Mouse (Mus musculus): ENCODE results near the gene Pold3. TPM values are rescaled to one million over a fixed set of nuclear protein-coding genes. Genes with fewer than 3 reads are reported as not detected.
A peak's percentile ranks its signal among the peaks of the same experiment; 100 is the strongest.

Gene Pold3
- polyA plus RNA-seq, 2 experiments, result 31.9 to 51.1 TPM

DNA sequence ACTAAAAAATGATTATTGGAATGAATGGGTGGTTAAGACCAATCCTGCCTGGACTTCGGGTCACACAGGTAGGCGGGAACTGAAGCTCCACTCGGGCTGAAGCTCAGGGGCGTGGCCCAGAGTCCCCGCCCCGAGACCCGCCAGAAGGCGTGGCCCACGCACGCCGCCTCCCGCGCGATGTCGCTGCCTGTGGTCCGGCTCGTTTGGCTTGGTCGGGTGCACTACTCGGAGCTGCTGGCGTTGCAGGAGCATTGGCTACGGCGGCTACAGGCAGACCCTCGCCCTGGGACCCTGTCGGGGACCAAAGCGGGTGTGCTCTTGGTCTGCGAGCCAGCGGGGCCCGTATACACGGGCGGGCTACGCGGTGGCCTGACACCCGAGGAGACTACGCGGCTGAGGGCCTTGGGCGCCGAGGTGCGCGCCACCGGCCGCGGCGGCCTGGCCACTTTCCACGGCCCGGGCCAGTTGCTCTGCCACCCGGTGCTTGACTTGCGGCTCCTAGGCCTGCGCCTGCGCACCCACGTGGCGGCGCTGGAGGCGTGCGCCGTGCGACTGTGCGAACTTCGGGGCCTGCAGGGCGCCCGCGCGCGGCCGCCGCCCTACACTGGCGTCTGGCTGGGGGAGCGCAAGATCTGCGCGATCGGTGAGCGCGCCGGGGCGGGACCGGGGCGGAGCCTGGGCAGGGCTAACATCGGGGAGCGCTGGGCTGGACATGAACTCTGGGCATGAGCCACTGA is 37.9 kb upstream of the Pold3 start, which contains the start of gene Lipt2:
Lipt2 (plus strand) TSS at position 173 of the 737 bp plus-strand sequence.
- peak; percentile 96 for ATAC-seq (ENCODE audit: insufficient read depth)
- H3K4me2 ChIP-seq (ENCODE audit: low read depth), result peak within 1 kb of the TSS; percentile 82
- TF ChIP-seq CTCF (IDR thresholded peaks at IDR 0.05; ENCODE audit: low read depth), result peak; percentile 39
- TF ChIP-seq EP300 (IDR thresholded peaks at IDR 0.05; ENCODE audit: low read depth), result no peak
- H3K36me3 ChIP-seq (replicated peaks; ENCODE audit: control insufficient read depth, insufficient read depth, low read depth), result no peaks in the 10 kb centered on the region
- peak within 1 kb of the TSS; percentile 64 to 66 for H3K4me3 ChIP-seq (ENCODE audit: insufficient read depth in 1 of 2, low read depth in 2 of 2, low read length in 2 of 2)
- no peaks in the 10 kb centered on the region for H3K9me3 ChIP-seq (ENCODE audit: control insufficient read depth, low read length)
- peaks cover 0 to 8% of the 10 kb centered on the region in 2 experiments; a peak in 3 of 4 replicates for H3K4me1 ChIP-seq (replicated peaks; ENCODE audit: control insufficient read depth in 2 of 2, insufficient read depth in 2 of 2, low read length in 1 of 2)
- no peaks in the 10 kb centered on the region for H3K27me3 ChIP-seq (ENCODE audit: control insufficient read depth, insufficient read depth, low read length)
- peak; percentile 70 to 76 (median 73) for DNase-seq (ENCODE audit: low read depth in 3 of 3, low spot score in 3 of 3)
- peak within 1 kb of the TSS; percentile 6 for H3K27ac ChIP-seq
- peak within 1 kb of the TSS; percentile 66 for H3K9ac ChIP-seq (replicated peaks)
- WGBS (ENCODE audit: insufficient replicate concordance), result under 1% methylated on average over 78 of the region's 78 CpGs

DNA sequence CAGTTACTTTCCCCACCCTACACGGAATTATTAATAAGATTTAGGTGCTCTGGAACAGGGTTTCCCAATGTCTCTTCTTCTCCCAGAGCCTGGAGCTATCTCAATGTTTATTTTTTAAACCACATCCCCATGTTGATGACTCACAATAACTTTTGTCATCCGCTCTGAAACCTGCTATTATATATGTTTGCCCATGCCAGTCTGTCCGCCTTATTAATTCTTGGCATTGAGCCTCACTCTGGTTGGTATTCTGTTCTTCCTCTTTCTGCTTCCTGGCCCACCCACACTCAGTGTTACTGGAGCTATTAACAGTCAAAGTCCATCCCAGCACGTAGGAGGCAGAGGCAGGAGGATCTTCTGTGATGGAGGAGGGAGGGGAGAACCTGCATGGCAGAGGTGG is 36.3 kb upstream of the Pold3 start:
- Histone ChIP-seq H3K4me2 (ENCODE audit: low read depth) (no peak overlapping the region), H3K4me3 (ENCODE audit: insufficient read depth in 1 of 2, low read depth in 2 of 2, low read length in 2 of 2) (no peak overlapping the region), H3K27me3 (ENCODE audit: control insufficient read depth, insufficient read depth, low read length) (no peaks in the 10 kb centered on the region), H3K9me3 (ENCODE audit: control insufficient read depth, low read length) (no peaks in the 10 kb centered on the region), H3K9ac (replicated peaks) (no peak overlapping the region), H3K4me1 (replicated peaks; ENCODE audit: control insufficient read depth in 2 of 2, insufficient read depth in 2 of 2, low read length in 1 of 2) (peaks cover 0 to 8% of the 10 kb centered on the region in 2 experiments; a peak in 3 of 4 replicates), H3K36me3 (replicated peaks; ENCODE audit: control insufficient read depth, insufficient read depth, low read depth) (no peaks in the 10 kb centered on the region), H3K27ac (no peak overlapping the region)
- TF ChIP-seq CTCF (IDR thresholded peaks at IDR 0.05; ENCODE audit: low read depth) (no peak), EP300 (IDR thresholded peaks at IDR 0.05; ENCODE audit: low read depth) (no peak)
- ATAC-seq (ENCODE audit: insufficient read depth), result no peak
- 52% methylated on average over 4 of the region's 4 CpGs for WGBS (ENCODE audit: insufficient replicate concordance)
- DNase-seq (ENCODE audit: low read depth in 3 of 3, low spot score in 3 of 3), result no peak

GRCm38 (mm10) chr7:100150626-100151025 is 29.3 kb upstream of the Pold3 start:
- 68% methylated on average over 11 of the region's 11 CpGs for WGBS (ENCODE audit: insufficient replicate concordance)
- no peak for TF ChIP-seq CTCF (IDR thresholded peaks at IDR 0.05; ENCODE audit: low read depth)
- no peak for TF ChIP-seq EP300 (IDR thresholded peaks at IDR 0.05; ENCODE audit: low read depth)
- Histone ChIP-seq H3K9me3 (ENCODE audit: control insufficient read depth, low read length) (no peaks in the 10 kb centered on the region), H3K4me2 (ENCODE audit: low read depth) (no peak overlapping the region), H3K27me3 (ENCODE audit: control insufficient read depth, insufficient read depth, low read length) (no peaks in the 10 kb centered on the region), H3K4me3 (ENCODE audit: insufficient read depth in 1 of 2, low read depth in 2 of 2, low read length in 2 of 2) (no peak overlapping the region), H3K4me1 (replicated peaks; ENCODE audit: control insufficient read depth in 2 of 2, insufficient read depth in 2 of 2, low read length in 1 of 2) (no peaks in the 10 kb centered on the region), H3K36me3 (replicated peaks; ENCODE audit: control insufficient read depth, insufficient read depth, low read depth) (no peaks in the 10 kb centered on the region), H3K9ac (replicated peaks) (no peak overlapping the region), H3K27ac (no peak overlapping the region)
- no peak for ATAC-seq (ENCODE audit: insufficient read depth)
- DNase-seq (ENCODE audit: low read depth in 3 of 3, low spot score in 3 of 3), result no peak

- Histone ChIP-seq H3K4me1 (replicated peaks; ENCODE audit: control insufficient read depth in 2 of 2, insufficient read depth in 2 of 2, low read length in 1 of 2) (no peaks in the 10 kb centered on the region), H3K9me3 (ENCODE audit: control insufficient read depth, low read length) (no peaks in the 10 kb centered on the region), H3K4me2 (ENCODE audit: low read depth) (no peak overlapping the region), H3K27me3 (ENCODE audit: control insufficient read depth, insufficient read depth, low read length) (no peaks in the 10 kb centered on the region), H3K36me3 (replicated peaks; ENCODE audit: control insufficient read depth, insufficient read depth, low read depth) (no peaks in the 10 kb centered on the region), H3K27ac (no peak overlapping the region), H3K4me3 (ENCODE audit: insufficient read depth in 1 of 2, low read depth in 2 of 2, low read length in 2 of 2) (no peak overlapping the region), H3K9ac (replicated peaks) (no peak overlapping the region)
- 55% methylated on average over 10 of the region's 10 CpGs for WGBS (ENCODE audit: insufficient replicate concordance)
- no peak for DNase-seq (ENCODE audit: low read depth in 3 of 3, low spot score in 3 of 3)
- no peak for ATAC-seq (ENCODE audit: insufficient read depth)
- TF ChIP-seq EP300 (IDR thresholded peaks at IDR 0.05; ENCODE audit: low read depth) (no peak), CTCF (IDR thresholded peaks at IDR 0.05; ENCODE audit: low read depth) (no peak)
Measured at GRCm38 (mm10) chr7:100150086-100150485, 28.7 kb upstream of the Pold3 start.

DNA sequence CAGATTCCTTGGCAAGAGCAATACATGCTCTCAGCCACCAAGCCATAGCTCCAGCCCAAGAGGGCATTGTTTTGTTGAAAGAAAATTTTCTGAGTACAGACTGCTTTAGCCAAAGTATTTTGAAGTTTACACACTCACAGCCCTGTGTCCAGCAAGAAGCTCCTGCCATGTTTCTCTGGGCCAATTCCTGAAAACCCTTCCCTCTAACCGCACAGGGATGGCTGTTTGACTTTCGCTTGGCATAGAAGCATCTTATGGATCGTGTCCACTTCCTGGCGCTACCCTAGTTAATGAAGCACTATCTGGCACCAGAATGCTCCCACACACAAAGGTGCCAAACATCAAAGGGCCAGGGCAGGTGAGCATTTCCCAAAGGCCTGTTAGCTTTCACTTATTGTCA is 27.2 kb upstream of the Pold3 start:
- Histone ChIP-seq H3K27ac (no peak overlapping the region), H3K9ac (replicated peaks) (no peak overlapping the region), H3K27me3 (ENCODE audit: control insufficient read depth, insufficient read depth, low read length) (no peaks in the 10 kb centered on the region), H3K4me2 (ENCODE audit: low read depth) (no peak overlapping the region), H3K4me1 (replicated peaks; ENCODE audit: control insufficient read depth in 2 of 2, insufficient read depth in 2 of 2, low read length in 1 of 2) (no peaks in the 10 kb centered on the region), H3K36me3 (replicated peaks; ENCODE audit: control insufficient read depth, insufficient read depth, low read depth) (no peaks in the 10 kb centered on the region), H3K9me3 (ENCODE audit: control insufficient read depth, low read length) (no peaks in the 10 kb centered on the region), H3K4me3 (ENCODE audit: insufficient read depth in 1 of 2, low read depth in 2 of 2, low read length in 2 of 2) (no peak overlapping the region)
- WGBS (ENCODE audit: insufficient replicate concordance), result 79% methylated on average over 4 of the region's 4 CpGs
- no peak for ATAC-seq (ENCODE audit: insufficient read depth)
- TF ChIP-seq CTCF (IDR thresholded peaks at IDR 0.05; ENCODE audit: low read depth) (no peak), EP300 (IDR thresholded peaks at IDR 0.05; ENCODE audit: low read depth) (no peak)
- DNase-seq (ENCODE audit: low read depth in 3 of 3, low spot score in 3 of 3), result no peak

Data from liver, embryonic 14.5 days (tissue).